Mouse (Mus musculus): ENCODE data around the gene 1700020L24Rik. TPM values are rescaled to one million over a fixed set of nuclear protein-coding genes. Genes with fewer than 3 reads are reported as not detected.

The 1700020L24Rik gene
- polyA plus RNA-seq, 1 experiment from 2014 or later: 1.2 TPM

DNA sequence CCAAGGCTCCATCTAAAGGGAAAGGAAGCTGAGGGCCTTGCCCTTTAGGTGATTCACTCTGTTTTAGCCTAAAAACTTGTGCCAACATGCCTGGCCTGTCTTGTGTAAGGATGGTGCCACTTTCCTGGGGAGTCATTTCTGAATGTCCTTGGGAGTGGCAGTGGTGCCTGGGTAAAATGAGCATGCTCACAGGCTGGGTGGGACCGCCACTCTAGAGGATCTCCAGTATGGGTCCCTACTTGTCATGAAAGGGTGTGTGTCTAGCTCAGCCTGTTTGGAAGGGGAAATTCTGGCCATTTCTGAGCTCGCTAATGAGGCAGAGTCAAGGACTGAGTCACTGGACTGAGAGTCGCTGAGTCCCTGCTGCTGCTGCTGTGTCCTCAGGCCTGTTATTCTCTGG is 18.1 kb downstream of the 1700020L24Rik start:
- ATAC-seq (ENCODE audit: low FRiP score, low TSS enrichment) (no peak), DNase-seq (no peak)
- H3K9ac ChIP-seq (replicated peaks; ENCODE audit: low read length): no peak overlapping the region
- peaks cover 2% of the 10 kb centered on the region; the same call in 1 of the 2 replicates for H3K27me3 ChIP-seq (ENCODE audit: control insufficient read depth, insufficient read depth, low read length)
- no peaks in the 10 kb centered on the region for H3K36me3 ChIP-seq (ENCODE audit: control insufficient read depth, insufficient read depth, low read length)
- H3K4me3 ChIP-seq (replicated peaks; ENCODE audit: low read depth, low read length): no peak overlapping the region
- H3K4me2 ChIP-seq (ENCODE audit: low read length): no peak overlapping the region
- H3K4me1 ChIP-seq (ENCODE audit: control insufficient read depth, insufficient read depth, low read length): 0 out of 2 replicates have a peak, but pooled peaks cover 4% of the 10 kb centered on the region
- WGBS: 89% methylated on average over 3 of the region's 3 CpGs
- no peaks in the 10 kb centered on the region for H3K9me3 ChIP-seq (ENCODE audit: control insufficient read depth, low read length)
- no peak overlapping the region for H3K27ac ChIP-seq (replicated peaks; ENCODE audit: low read depth, low read length)

DNA sequence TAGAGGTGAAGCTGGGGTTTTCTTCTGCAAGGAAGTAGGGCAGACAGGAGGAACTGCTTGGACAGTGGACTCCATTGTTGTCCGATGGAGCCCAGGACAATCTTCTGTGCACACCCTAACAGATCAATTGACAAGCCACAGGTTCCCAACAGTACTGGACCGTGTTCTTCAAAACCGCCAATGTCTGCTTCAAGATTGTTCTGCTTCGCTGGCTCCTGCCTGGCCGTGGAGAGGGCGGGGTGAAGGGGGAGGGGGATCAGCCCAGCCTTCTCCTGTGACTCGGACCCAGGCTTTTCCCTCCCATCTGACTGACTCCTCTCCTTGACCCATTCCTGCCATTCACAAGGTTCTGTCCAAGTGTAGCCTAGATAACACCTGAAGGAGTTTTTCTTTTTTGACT is 19.8 kb downstream of the 1700020L24Rik start:
- peaks cover 4% of the 10 kb centered on the region; the same call in 1 of the 2 replicates for H3K4me1 ChIP-seq (ENCODE audit: control insufficient read depth, insufficient read depth, low read length)
- H3K9ac ChIP-seq (replicated peaks; ENCODE audit: low read length): no peak overlapping the region
- no peak for ATAC-seq (ENCODE audit: low FRiP score, low TSS enrichment)
- H3K27me3 ChIP-seq (ENCODE audit: control insufficient read depth, insufficient read depth, low read length): peaks cover 10% of the 10 kb centered on the region
- H3K9me3 ChIP-seq (ENCODE audit: control insufficient read depth, low read length): no peaks in the 10 kb centered on the region
- no peak for DNase-seq
- no peak overlapping the region for H3K4me2 ChIP-seq (ENCODE audit: low read length)
- WGBS: 12% methylated on average over 7 of the region's 7 CpGs
- H3K4me3 ChIP-seq (replicated peaks; ENCODE audit: low read depth, low read length): no peak overlapping the region
- no peak overlapping the region for H3K27ac ChIP-seq (replicated peaks; ENCODE audit: low read depth, low read length)
- H3K36me3 ChIP-seq (ENCODE audit: control insufficient read depth, insufficient read depth, low read length): no peaks in the 10 kb centered on the region

GRCm38 (mm10) chr11:83457912-83458601 is 20.6 kb downstream of the 1700020L24Rik start:
- Histone ChIP-seq H3K27me3 (ENCODE audit: control insufficient read depth, insufficient read depth, low read length) (peaks cover 17% of the 10 kb centered on the region), H3K4me3 (replicated peaks; ENCODE audit: low read depth, low read length) (no peak overlapping the region), H3K27ac (replicated peaks; ENCODE audit: low read depth, low read length) (no peak overlapping the region), H3K4me2 (ENCODE audit: low read length) (no peak overlapping the region), H3K9ac (replicated peaks; ENCODE audit: low read length) (no peak overlapping the region), H3K4me1 (ENCODE audit: control insufficient read depth, insufficient read depth, low read length) (peaks cover 12% of the 10 kb centered on the region; the same call in 1 of the 2 replicates), H3K36me3 (ENCODE audit: control insufficient read depth, insufficient read depth, low read length) (no peaks in the 10 kb centered on the region), H3K9me3 (ENCODE audit: control insufficient read depth, low read length) (no peaks in the 10 kb centered on the region)
- DNase-seq: no peak
- WGBS: 51% methylated on average over 9 of the region's 9 CpGs
- ATAC-seq (ENCODE audit: low FRiP score, low TSS enrichment): no peak

GRCm38 (mm10) chr11:83461462-83462027 is 24.1 kb downstream of the 1700020L24Rik start:
- H3K27ac ChIP-seq (replicated peaks; ENCODE audit: low read depth, low read length): no peak overlapping the region
- H3K4me3 ChIP-seq (replicated peaks; ENCODE audit: low read depth, low read length): no peak overlapping the region
- H3K9me3 ChIP-seq (ENCODE audit: control insufficient read depth, low read length): no peaks in the 10 kb centered on the region
- ATAC-seq (ENCODE audit: low FRiP score, low TSS enrichment) (no peak), DNase-seq (peak; percentile 26)
- no peaks in the 10 kb centered on the region for H3K36me3 ChIP-seq (ENCODE audit: control insufficient read depth, insufficient read depth, low read length)
- H3K4me2 ChIP-seq (ENCODE audit: low read length): peak overlapping the region; percentile 96; the same call in 1 of the 2 replicates
- no peak overlapping the region for H3K9ac ChIP-seq (replicated peaks; ENCODE audit: low read length)
- peaks cover 33% of the 10 kb centered on the region for H3K27me3 ChIP-seq (ENCODE audit: control insufficient read depth, insufficient read depth, low read length)
- WGBS: 36% methylated on average over 10 of the region's 10 CpGs
- peaks cover 15% of the 10 kb centered on the region; the same call in 1 of the 2 replicates for H3K4me1 ChIP-seq (ENCODE audit: control insufficient read depth, insufficient read depth, low read length)

- no peak within 1 kb of the TSS for H3K27ac ChIP-seq (replicated peaks; ENCODE audit: low read depth, low read length)
- peak within 1 kb of the TSS; percentile 55 for H3K4me3 ChIP-seq (replicated peaks; ENCODE audit: low read depth, low read length)
- H3K9me3 ChIP-seq (ENCODE audit: control insufficient read depth, low read length): no peaks in the 10 kb centered on the region
- peak within 1 kb of the TSS; percentile 96 for H3K4me2 ChIP-seq (ENCODE audit: low read length)
- H3K4me1 ChIP-seq (ENCODE audit: control insufficient read depth, insufficient read depth, low read length): peaks cover 15% of the 10 kb centered on the region; the same call in 1 of the 2 replicates
- DNase-seq: peak; percentile 49
- H3K27me3 ChIP-seq (ENCODE audit: control insufficient read depth, insufficient read depth, low read length): peaks cover 33% of the 10 kb centered on the region
- H3K36me3 ChIP-seq (ENCODE audit: control insufficient read depth, insufficient read depth, low read length): no peaks in the 10 kb centered on the region
- peak within 1 kb of the TSS; percentile 66 for H3K9ac ChIP-seq (replicated peaks; ENCODE audit: low read length)
- ATAC-seq (ENCODE audit: low FRiP score, low TSS enrichment): no peak
- WGBS: under 1% methylated on average over 42 of the region's 42 CpGs
Observed at GRCm38 (mm10) chr11:83462711-83463244, 25.3 kb downstream of the 1700020L24Rik start, which contains the start of gene Mmp28. Mmp28 (minus strand) TSS chr11:83463071.

GRCm38 (mm10) chr11:83465976-83466375 is 28.5 kb downstream of the 1700020L24Rik start:
- Histone ChIP-seq H3K9me3 (ENCODE audit: control insufficient read depth, low read length) (no peaks in the 10 kb centered on the region), H3K4me3 (replicated peaks; ENCODE audit: low read depth, low read length) (no peak overlapping the region), H3K27me3 (ENCODE audit: control insufficient read depth, insufficient read depth, low read length) (peaks cover 33% of the 10 kb centered on the region), H3K36me3 (ENCODE audit: control insufficient read depth, insufficient read depth, low read length) (no peaks in the 10 kb centered on the region), H3K4me1 (ENCODE audit: control insufficient read depth, insufficient read depth, low read length) (peaks cover 11% of the 10 kb centered on the region; the same call in 1 of the 2 replicates), H3K27ac (replicated peaks; ENCODE audit: low read depth, low read length) (no peak overlapping the region), H3K4me2 (ENCODE audit: low read length) (no peak overlapping the region), H3K9ac (replicated peaks; ENCODE audit: low read length) (no peak overlapping the region)
- ATAC-seq (ENCODE audit: low FRiP score, low TSS enrichment) (no peak), DNase-seq (peak; percentile 32)
- 30% methylated on average over 2 of the region's 2 CpGs for WGBS

DNA sequence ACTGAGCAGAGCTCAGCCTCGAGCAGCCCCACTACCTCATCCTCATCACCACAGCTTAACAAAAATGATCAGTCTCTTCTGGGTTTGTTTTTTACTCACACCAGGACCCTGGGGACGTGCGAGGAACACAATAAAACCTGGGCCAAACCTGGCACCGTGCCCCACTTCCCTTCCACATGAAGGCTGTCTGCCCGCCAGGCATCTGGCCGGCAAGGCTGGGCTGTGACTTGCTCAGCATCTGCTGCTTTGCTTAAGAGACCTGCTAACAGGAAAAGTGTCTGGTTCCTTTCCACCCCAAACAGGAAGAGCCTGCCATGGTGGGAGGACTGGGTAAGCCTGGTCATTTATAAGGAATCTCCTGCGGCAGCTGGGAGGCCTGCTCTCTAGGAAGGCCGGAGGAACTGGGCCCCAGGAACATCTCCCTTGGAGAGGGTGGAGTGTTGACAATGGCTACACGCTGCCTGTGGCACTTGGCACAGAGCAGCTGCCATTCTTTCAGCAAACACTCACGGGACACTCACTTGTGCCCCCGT is 29.7 kb downstream of the 1700020L24Rik start:
- H3K9me3 ChIP-seq (ENCODE audit: control insufficient read depth, low read length): no peaks in the 10 kb centered on the region
- 62% methylated on average over 11 of the region's 11 CpGs for WGBS
- ATAC-seq (ENCODE audit: low FRiP score, low TSS enrichment) (no peak), DNase-seq (peak; percentile 57)
- no peak overlapping the region for H3K27ac ChIP-seq (replicated peaks; ENCODE audit: low read depth, low read length)
- peaks cover 26% of the 10 kb centered on the region for H3K27me3 ChIP-seq (ENCODE audit: control insufficient read depth, insufficient read depth, low read length)
- H3K9ac ChIP-seq (replicated peaks; ENCODE audit: low read length): no peak overlapping the region
- H3K4me2 ChIP-seq (ENCODE audit: low read length): no peak overlapping the region
- H3K4me3 ChIP-seq (replicated peaks; ENCODE audit: low read depth, low read length): no peak overlapping the region
- H3K4me1 ChIP-seq (ENCODE audit: control insufficient read depth, insufficient read depth, low read length): peaks cover 16% of the 10 kb centered on the region; the same call in 1 of the 2 replicates
- H3K36me3 ChIP-seq (ENCODE audit: control insufficient read depth, insufficient read depth, low read length): no peaks in the 10 kb centered on the region

DNA sequence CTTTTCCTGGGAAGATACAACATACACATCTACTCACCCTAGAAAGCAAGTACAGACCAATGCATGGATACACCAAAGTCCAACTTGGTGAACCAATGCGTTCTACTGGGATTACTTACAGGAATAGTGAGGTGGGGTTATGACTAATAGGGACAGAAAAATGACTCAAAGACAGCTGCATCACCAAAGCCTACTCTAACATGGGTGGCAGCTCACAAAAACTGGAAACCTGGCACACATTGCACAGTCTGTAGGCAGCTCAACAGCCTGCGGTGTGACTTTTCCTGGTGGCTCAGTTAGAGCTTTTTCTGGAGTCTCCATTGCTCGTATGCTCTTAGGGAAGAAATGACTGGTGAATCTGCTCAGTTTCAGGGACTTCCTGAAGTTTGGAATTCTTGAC is 31.3 kb downstream of the 1700020L24Rik start:
- H3K27ac ChIP-seq (replicated peaks; ENCODE audit: low read depth, low read length): no peak overlapping the region
- ATAC-seq (ENCODE audit: low FRiP score, low TSS enrichment): no peak
- peaks cover 6% of the 10 kb centered on the region; the same call in 1 of the 2 replicates for H3K4me1 ChIP-seq (ENCODE audit: control insufficient read depth, insufficient read depth, low read length)
- no peaks in the 10 kb centered on the region for H3K9me3 ChIP-seq (ENCODE audit: control insufficient read depth, low read length)
- DNase-seq: no peak
- H3K27me3 ChIP-seq (ENCODE audit: control insufficient read depth, insufficient read depth, low read length): peaks cover 11% of the 10 kb centered on the region
- no peak overlapping the region for H3K4me2 ChIP-seq (ENCODE audit: low read length)
- H3K4me3 ChIP-seq (replicated peaks; ENCODE audit: low read depth, low read length): no peak overlapping the region
- WGBS: 93% methylated on average over 3 of the region's 3 CpGs
- no peaks in the 10 kb centered on the region for H3K36me3 ChIP-seq (ENCODE audit: control insufficient read depth, insufficient read depth, low read length)
- no peak overlapping the region for H3K9ac ChIP-seq (replicated peaks; ENCODE audit: low read length)
